Mouse (Mus musculus) neural tube, embryonic 12.5 days (tissue): Measurements from ENCODE around the gene Fbrs. TPM values are rescaled to one million over a fixed set of nuclear protein-coding genes. Genes with fewer than 3 reads are reported as not detected.
"Not testable (repeated sequence)": the region's sequence is repeated elsewhere in the genome, so short reads cannot be mapped to it uniquely, and the experiment has no call there.

Source experiments
- ATAC-seq: fragments of 200-750 bp; cut with Nextera tagmentation; 2 replicates; pipeline ENCODE4 v1.8.0; 2017; ENCODE audit warnings: low read depth, mild to moderate bottlenecking, moderate TSS enrichment, moderate library complexity; ENCODE audit not compliant: low FRiP score
- H3K27ac ChIP-seq: fragments of 300-500 bp; sonication (generic); 2 replicates; pipeline ENCODE4 v1.5.1; 2016
- H3K27me3 ChIP-seq: fragments of 300-500 bp; sonication (generic); replicated peaks from 2 replicates; pipeline ENCODE4 v1.6.1; 2016; ENCODE audit warnings: mild to moderate bottlenecking
- H3K36me3 ChIP-seq: fragments of 300-500 bp; sonication (generic); 2 replicates; pipeline ENCODE4 v1.6.1; 2016; ENCODE audit warnings: mild to moderate bottlenecking
- H3K4me1 ChIP-seq: fragments of 300-500 bp; sonication (generic); 2 replicates; pipeline ENCODE4 v1.6.1; 2016
- H3K4me2 ChIP-seq: fragments of 300-500 bp; sonication (generic); replicated peaks from 2 replicates; pipeline ENCODE4 v1.6.1; 2016; ENCODE audit warnings: mild to moderate bottlenecking
- H3K4me3 ChIP-seq: fragments of 300-500 bp; sonication (generic); 2 replicates; pipeline ENCODE4 v1.5.1; 2016
- H3K9ac ChIP-seq: fragments of 300-500 bp; sonication (generic); 2 replicates; pipeline ENCODE4 v1.6.1; 2016; ENCODE audit warnings: mild to moderate bottlenecking
- H3K9me3 ChIP-seq: fragments of 300-500 bp; sonication (generic); 2 replicates; pipeline ENCODE4 v1.6.1; 2016; ENCODE audit warnings: mild to moderate bottlenecking
- WGBS: fragments of 180-500 bp; shearing (Covaris S2); methylation state at CpG from one replicate; pipeline ENCODE4 v1.1.7; 2016; 5-methylcytosine and 5-hydroxymethylcytosine counted together
- polyA plus RNA-seq: library from polyadenylated mRNA; unstranded; fragments of >200 nt; fragmentation: Nextera tagmentation; extraction: Ambion mirVana; gene quantifications from 2 replicates; pipeline ENCODE4 v1.2.1, GENCODE M21; 2016

Fbrs gene
- 13.1 and 16.9 TPM in 2 replicates for polyA plus RNA-seq

GRCm38 (mm10) chr7:127478635-127479317, at the start of gene Fbrs:
Gene Fbrs, plus strand, starts transcription at chr7:127479199.
- peak within 1 kb of the TSS; percentile 90 for H3K27ac ChIP-seq
- peak; percentile 84 for ATAC-seq
- no peaks in the 10 kb centered on the region for H3K27me3 ChIP-seq
- peaks cover 25% of the 10 kb centered on the region for H3K4me1 ChIP-seq
- peak within 1 kb of the TSS; percentile 98 for H3K4me3 ChIP-seq
- peaks cover 54% of the 10 kb centered on the region for H3K36me3 ChIP-seq
- under 1% methylated on average over 62 of the region's 62 CpGs for WGBS
- H3K9me3 ChIP-seq, result no peaks in the 10 kb centered on the region
- peak within 1 kb of the TSS; percentile 98 for H3K9ac ChIP-seq
- peak within 1 kb of the TSS; percentile 94 for H3K4me2 ChIP-seq

GRCm38 (mm10) chr7:127435206-127435605, 43.8 kb upstream of the Fbrs start:
- Histone ChIP-seq H3K9ac (no peak overlapping the region), H3K36me3 (no peaks in the 10 kb centered on the region), H3K9me3 (peaks cover 13% of the 10 kb centered on the region), H3K4me3 (no peak overlapping the region), H3K4me2 (no peak overlapping the region), H3K4me1 (no peaks in the 10 kb centered on the region), H3K27ac (no peak overlapping the region), H3K27me3 (no peaks in the 10 kb centered on the region)
- no peak for ATAC-seq
- 94% methylated on average over 4 of the region's 4 CpGs for WGBS

GRCm38 (mm10) chr7:127437724-127438123, 41.3 kb upstream of the Fbrs start:
- Histone ChIP-seq H3K4me1 (no peaks in the 10 kb centered on the region), H3K4me3 (no peak overlapping the region), H3K9ac (no peak overlapping the region), H3K27me3 (no peaks in the 10 kb centered on the region), H3K36me3 (peaks cover 14% of the 10 kb centered on the region), H3K9me3 (peaks cover 13% of the 10 kb centered on the region), H3K4me2 (no peak overlapping the region), H3K27ac (no peak overlapping the region)
- 87% methylated on average over 3 of the region's 3 CpGs for WGBS
- ATAC-seq, result no peak

GRCm38 (mm10) chr7:127443976-127444375, 35.0 kb upstream of the Fbrs start:
- no peak overlapping the region for H3K4me3 ChIP-seq
- H3K4me1 ChIP-seq, result peaks cover 7% of the 10 kb centered on the region; the same call in 1 of the 2 replicates
- H3K9ac ChIP-seq, result no peak overlapping the region
- ATAC-seq, result no peak
- 92% methylated on average over 20 of the region's 20 CpGs for WGBS
- no peak overlapping the region for H3K27ac ChIP-seq
- H3K36me3 ChIP-seq, result peaks cover 52% of the 10 kb centered on the region
- H3K9me3 ChIP-seq, result no peaks in the 10 kb centered on the region
- H3K27me3 ChIP-seq, result no peaks in the 10 kb centered on the region
- no peak overlapping the region for H3K4me2 ChIP-seq

- H3K4me1 ChIP-seq, result peaks cover 44% of the 10 kb centered on the region
- peak within 1 kb of the TSS; percentile 93 for H3K9ac ChIP-seq
- under 1% methylated on average over 54 of the region's 54 CpGs for WGBS
- no peaks in the 10 kb centered on the region for H3K27me3 ChIP-seq
- peak; percentile 94 for ATAC-seq
- H3K4me3 ChIP-seq, result peak within 1 kb of the TSS; percentile 85
- peaks cover 50% of the 10 kb centered on the region for H3K36me3 ChIP-seq
- H3K9me3 ChIP-seq, result no peaks in the 10 kb centered on the region
- peak within 1 kb of the TSS; percentile 92 for H3K27ac ChIP-seq
- peak within 1 kb of the TSS; percentile 83 for H3K4me2 ChIP-seq
Measured at GRCm38 (mm10) chr7:127448521-127449300, 30.3 kb upstream of the Fbrs start, which contains the start of gene Zfp689. Gene Zfp689, minus strand, starts transcription at chr7:127449158.

- WGBS, result 84% methylated on average over 7 of the region's 7 CpGs
- peaks cover 44% of the 10 kb centered on the region for H3K4me1 ChIP-seq
- no peaks in the 10 kb centered on the region for H3K27me3 ChIP-seq
Measured at GRCm38 (mm10) chr7:127449966-127450365, 29.0 kb upstream of the Fbrs start.

GRCm38 (mm10) chr7:127453056-127453455, 25.9 kb upstream of the Fbrs start:
- no peak overlapping the region for H3K4me2 ChIP-seq
- H3K9me3 ChIP-seq, result 0 out of 2 replicates have a peak, but pooled peaks cover 9% of the 10 kb centered on the region
- no peak overlapping the region for H3K4me3 ChIP-seq
- no peaks in the 10 kb centered on the region for H3K27me3 ChIP-seq
- H3K4me1 ChIP-seq, result peaks cover 38% of the 10 kb centered on the region
- peaks cover 41% of the 10 kb centered on the region for H3K36me3 ChIP-seq
- no peak overlapping the region for H3K27ac ChIP-seq
- no peak for ATAC-seq
- no peak overlapping the region for H3K9ac ChIP-seq
- 98% methylated on average over 2 of the region's 2 CpGs for WGBS

More at GRCm38 (mm10) chr7:127449966-127450365, 29.0 kb upstream of the Fbrs start:
- Histone ChIP-seq H3K4me2 (peak overlapping the region; percentile 83), H3K4me3 (peak overlapping the region; percentile 85), H3K9ac (peak overlapping the region; percentile 61), H3K36me3 (peaks cover 41% of the 10 kb centered on the region), H3K27ac (no peak overlapping the region), H3K9me3 (no peaks in the 10 kb centered on the region)
- no peak for ATAC-seq

GRCm38 (mm10) chr7:127454905-127455304, 24.1 kb upstream of the Fbrs start:
- ATAC-seq, result no peak
- Histone ChIP-seq H3K4me2 (no peak overlapping the region), H3K27me3 (no peaks in the 10 kb centered on the region), H3K4me3 (no peak overlapping the region), H3K36me3 (peaks cover 48% of the 10 kb centered on the region), H3K9ac (no peak overlapping the region), H3K27ac (no peak overlapping the region), H3K4me1 (peaks cover 32% of the 10 kb centered on the region), H3K9me3 (0 out of 2 replicates have a peak, but pooled peaks cover 9% of the 10 kb centered on the region)
- 93% methylated on average over 7 of the region's 7 CpGs for WGBS

GRCm38 (mm10) chr7:127458371-127459122, 20.5 kb upstream of the Fbrs start:
- H3K9me3 ChIP-seq, ATAC-seq, H3K27ac ChIP-seq, H3K4me1 ChIP-seq, H3K9ac ChIP-seq, H3K4me3 ChIP-seq, H3K27me3 ChIP-seq, H3K4me2 ChIP-seq: not testable (repeated sequence)
- peaks cover 50% of the 10 kb centered on the region for H3K36me3 ChIP-seq
- WGBS, result 86% methylated on average over 3 of the region's 3 CpGs

GRCm38 (mm10) chr7:127459311-127459710, 19.7 kb upstream of the Fbrs start, which contains the start of gene Prr14:
Gene Prr14, plus strand, starts transcription at chr7:127459611.
- H3K27me3 ChIP-seq, H3K27ac ChIP-seq, ATAC-seq, H3K4me2 ChIP-seq, H3K4me3 ChIP-seq, H3K9me3 ChIP-seq, H3K4me1 ChIP-seq, H3K9ac ChIP-seq: not testable (repeated sequence)
- WGBS, result 97% methylated on average over 8 of the region's 8 CpGs
- H3K36me3 ChIP-seq, result peaks cover 50% of the 10 kb centered on the region

GRCm38 (mm10) chr7:127465191-127465590, 13.8 kb upstream of the Fbrs start:
- Histone ChIP-seq H3K27me3 (no peaks in the 10 kb centered on the region), H3K4me3 (no peak overlapping the region), H3K4me2 (no peak overlapping the region), H3K4me1 (no peaks in the 10 kb centered on the region), H3K36me3 (peaks cover 44% of the 10 kb centered on the region), H3K9me3 (no peaks in the 10 kb centered on the region), H3K9ac (no peak overlapping the region), H3K27ac (no peak overlapping the region)
- ATAC-seq, result no peak
- 95% methylated on average over 3 of the region's 3 CpGs for WGBS

GRCm38 (mm10) chr7:127465670-127466069, 13.3 kb upstream of the Fbrs start:
- not testable (repeated sequence) for ATAC-seq, H3K27ac ChIP-seq, H3K27me3 ChIP-seq, H3K9ac ChIP-seq, H3K4me1 ChIP-seq, H3K4me3 ChIP-seq, H3K9me3 ChIP-seq, H3K4me2 ChIP-seq
- WGBS, result 92% methylated on average over 2 of the region's 2 CpGs
- peaks cover 40% of the 10 kb centered on the region for H3K36me3 ChIP-seq
